Mouse (Mus musculus) kidney, adult 2 months (tissue): Measurements from ENCODE around the gene Sdk2.

Experiments used
- CTCF ChIP-seq: fragments of 200-500 bp; conservative IDR thresholded peaks from 2 replicates; pipeline ENCODE4 v1.5.1; 2011; ENCODE audit warnings: low read depth, mild to moderate bottlenecking, control low read depth, low read length, moderate library complexity, mixed read lengths; ENCODE audit not compliant: insufficient read depth, insufficient read length
- POLR2A ChIP-seq: fragments of 200-500 bp; IDR thresholded peaks from one replicate; pipeline ENCODE4 v1.6.1; 2011; ENCODE audit warnings: low read depth, low read length, control low read depth

DNA sequence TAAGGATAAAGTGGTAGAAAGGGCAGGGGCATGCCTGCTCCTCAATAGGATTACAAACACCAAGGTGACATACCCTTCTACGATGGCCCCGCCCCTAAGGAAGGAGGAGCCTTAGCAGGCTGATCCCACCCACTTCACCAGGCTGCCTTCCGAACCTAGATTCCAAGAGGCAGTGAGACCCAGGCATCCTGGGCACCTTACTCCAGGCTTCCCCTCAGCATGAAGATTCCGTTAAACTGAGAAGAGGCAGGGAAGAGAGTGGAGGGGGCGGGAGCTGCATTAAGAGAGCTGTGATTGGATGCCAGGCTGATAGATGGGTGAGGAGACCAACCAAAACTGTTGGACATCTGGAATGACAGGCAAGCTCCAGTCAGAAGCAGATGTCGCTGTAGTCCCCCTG is 76.4 kb downstream of the Sdk2 start:
- TF ChIP-seq CTCF = no peak
- no peak for TF ChIP-seq POLR2A
